Mouse (Mus musculus): ENCODE measurements around the gene Mbnl2. TPM values are rescaled to one million over a fixed set of nuclear protein-coding genes. Genes with fewer than 3 reads are reported as not detected.

Mbnl2 gene
- polyA plus RNA-seq, 1 experiment = 64.4 TPM

DNA sequence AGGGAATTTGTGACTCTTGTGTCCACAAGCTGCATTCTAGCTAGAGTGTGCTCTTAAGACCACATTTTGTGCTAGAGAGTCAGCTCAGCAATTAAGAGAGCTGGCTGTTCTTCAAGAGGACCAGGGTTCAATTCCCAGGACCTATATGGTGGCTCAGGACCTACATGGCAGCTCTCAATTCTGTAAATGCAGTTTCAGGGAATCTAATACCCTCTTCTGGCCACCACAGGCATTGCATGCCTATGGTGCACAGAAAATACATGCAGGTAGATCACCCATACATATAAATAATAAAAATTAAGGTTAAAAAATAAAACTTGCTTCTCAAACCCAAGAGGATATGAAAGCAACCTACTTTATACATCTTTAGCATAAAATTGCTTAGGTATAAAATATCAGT, 157.3 kb downstream of the Mbnl2 start:
- Histone ChIP-seq H3K36me3 (ENCODE audit: control insufficient read depth, insufficient read depth, low read length) (peaks cover 8% of the 10 kb centered on the region; the same call in 1 of the 2 replicates), H3K27me3 (ENCODE audit: control insufficient read depth, insufficient read depth, low read length) (no peaks in the 10 kb centered on the region), H3K4me1 (replicated peaks; ENCODE audit: control insufficient read depth, insufficient read depth, low read length) (no peaks in the 10 kb centered on the region), H3K4me3 (ENCODE audit: control insufficient read depth, insufficient read depth, low read length) (no peak overlapping the region), H3K27ac (ENCODE audit: control insufficient read depth, insufficient read depth, low read length) (no peak overlapping the region)
- DNase-seq = peak; percentile 18
- TF ChIP-seq POLR2A (IDR thresholded peaks at IDR 0.05; ENCODE audit: control insufficient read depth, extremely low read depth, insufficient read depth, low read length, poor library complexity) = no peak
- no peak for TF ChIP-seq CTCF (IDR thresholded peaks at IDR 0.05; ENCODE audit: borderline replicate concordance, control insufficient read depth, extremely low read depth, insufficient read depth, low read length, poor library complexity)

- Histone ChIP-seq H3K4me3 (ENCODE audit: control insufficient read depth, insufficient read depth, low read length) (no peak overlapping the region), H3K4me1 (replicated peaks; ENCODE audit: control insufficient read depth, insufficient read depth, low read length) (no peaks in the 10 kb centered on the region), H3K27me3 (ENCODE audit: control insufficient read depth, insufficient read depth, low read length) (no peaks in the 10 kb centered on the region), H3K27ac (ENCODE audit: control insufficient read depth, insufficient read depth, low read length) (no peak overlapping the region), H3K36me3 (ENCODE audit: control insufficient read depth, insufficient read depth, low read length) (peaks cover 8% of the 10 kb centered on the region; the same call in 1 of the 2 replicates)
- TF ChIP-seq CTCF (IDR thresholded peaks at IDR 0.05; ENCODE audit: borderline replicate concordance, control insufficient read depth, extremely low read depth, insufficient read depth, low read length, poor library complexity) = no peak
- no peak for DNase-seq
- 52% methylated on average over 8 of the region's 8 CpGs for WGBS
Measured at GRCm38 (mm10) chr14:120433931-120434398, 158.5 kb downstream of the Mbnl2 start.

DNA sequence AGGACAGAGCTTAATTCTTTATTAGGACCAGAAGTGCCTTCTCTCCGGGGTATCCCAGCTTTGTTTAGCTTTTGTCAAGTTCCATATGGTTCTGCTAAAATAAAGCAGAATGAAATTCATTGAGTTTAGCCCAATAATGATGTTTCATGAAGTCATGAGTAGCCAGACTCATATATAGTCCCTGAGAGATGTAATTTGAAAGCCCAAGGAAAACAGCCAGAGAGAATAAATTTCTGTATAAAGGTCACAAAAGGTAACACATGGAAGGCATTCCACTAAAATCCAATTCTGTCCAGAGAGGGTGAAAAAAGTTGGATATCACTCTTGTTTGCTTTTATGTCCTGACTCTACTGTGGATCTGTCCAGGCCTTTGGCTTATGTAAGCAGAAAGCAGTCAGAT, 159.4 kb downstream of the Mbnl2 start:
- WGBS = 95% methylated on average over 1 of the region's 1 CpGs
- Histone ChIP-seq H3K4me3 (ENCODE audit: control insufficient read depth, insufficient read depth, low read length) (no peak overlapping the region), H3K4me1 (replicated peaks; ENCODE audit: control insufficient read depth, insufficient read depth, low read length) (no peaks in the 10 kb centered on the region), H3K27ac (ENCODE audit: control insufficient read depth, insufficient read depth, low read length) (no peak overlapping the region), H3K36me3 (ENCODE audit: control insufficient read depth, insufficient read depth, low read length) (no peaks in the 10 kb centered on the region; the same call in 1 of the 2 replicates), H3K27me3 (ENCODE audit: control insufficient read depth, insufficient read depth, low read length) (no peaks in the 10 kb centered on the region)
- DNase-seq = no peak
- TF ChIP-seq CTCF (IDR thresholded peaks at IDR 0.05; ENCODE audit: borderline replicate concordance, control insufficient read depth, extremely low read depth, insufficient read depth, low read length, poor library complexity) = no peak
- no peak for TF ChIP-seq POLR2A (IDR thresholded peaks at IDR 0.05; ENCODE audit: control insufficient read depth, extremely low read depth, insufficient read depth, low read length, poor library complexity)

DNA sequence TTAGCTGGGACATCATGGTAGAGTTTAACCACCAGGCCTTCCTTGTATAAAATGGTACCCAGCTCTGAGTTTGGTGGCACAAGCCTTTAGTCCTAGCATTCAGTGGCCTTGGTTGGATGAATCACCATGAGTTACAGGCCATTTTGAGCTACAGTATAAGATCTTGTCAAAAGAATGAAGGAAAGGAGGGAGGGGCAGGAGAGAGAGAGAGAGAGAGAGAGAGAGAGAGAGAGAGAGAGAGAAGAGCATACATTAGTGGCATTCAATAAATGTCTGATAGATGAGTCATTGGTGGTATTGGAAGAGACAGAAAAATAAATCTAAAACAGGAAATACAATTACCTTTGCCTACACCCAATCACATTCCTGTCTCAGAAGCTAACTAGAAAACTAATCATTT, 165.2 kb downstream of the Mbnl2 start:
- no peaks in the 10 kb centered on the region for H3K27me3 ChIP-seq (ENCODE audit: control insufficient read depth, insufficient read depth, low read length)
- DNase-seq = no peak
- H3K4me1 ChIP-seq (replicated peaks; ENCODE audit: control insufficient read depth, insufficient read depth, low read length) = no peaks in the 10 kb centered on the region
- no peaks in the 10 kb centered on the region for H3K36me3 ChIP-seq (ENCODE audit: control insufficient read depth, insufficient read depth, low read length)
- H3K27ac ChIP-seq (ENCODE audit: control insufficient read depth, insufficient read depth, low read length) = no peak overlapping the region
- no peak for TF ChIP-seq CTCF (IDR thresholded peaks at IDR 0.05; ENCODE audit: borderline replicate concordance, control insufficient read depth, extremely low read depth, insufficient read depth, low read length, poor library complexity)
- no peak for TF ChIP-seq POLR2A (IDR thresholded peaks at IDR 0.05; ENCODE audit: control insufficient read depth, extremely low read depth, insufficient read depth, low read length, poor library complexity)
- no peak overlapping the region for H3K4me3 ChIP-seq (ENCODE audit: control insufficient read depth, insufficient read depth, low read length)

DNA sequence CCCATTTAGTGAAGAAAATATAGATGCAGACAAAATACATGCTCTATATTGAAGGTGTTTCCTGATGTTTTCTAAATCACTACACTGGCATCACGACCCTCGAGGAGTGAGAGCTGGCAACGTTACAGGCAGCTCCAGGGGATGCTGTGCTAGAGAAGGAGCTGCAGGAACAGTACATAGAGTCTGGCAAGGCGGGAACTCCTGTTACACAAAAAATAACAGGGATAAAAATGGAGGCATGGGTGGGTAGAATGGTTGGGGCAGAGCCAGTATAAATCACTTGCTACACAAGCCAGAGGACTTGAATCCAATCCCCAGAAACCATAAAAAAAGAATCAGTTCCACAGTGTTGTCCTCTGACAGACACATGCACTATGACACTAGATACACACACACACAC, 165.8 kb downstream of the Mbnl2 start:
- Histone ChIP-seq H3K4me3 (ENCODE audit: control insufficient read depth, insufficient read depth, low read length) (no peak overlapping the region), H3K27ac (ENCODE audit: control insufficient read depth, insufficient read depth, low read length) (no peak overlapping the region), H3K4me1 (replicated peaks; ENCODE audit: control insufficient read depth, insufficient read depth, low read length) (no peaks in the 10 kb centered on the region), H3K27me3 (ENCODE audit: control insufficient read depth, insufficient read depth, low read length) (no peaks in the 10 kb centered on the region), H3K36me3 (ENCODE audit: control insufficient read depth, insufficient read depth, low read length) (no peaks in the 10 kb centered on the region)
- WGBS = 96% methylated on average over 4 of the region's 4 CpGs
- DNase-seq = no peak
- no peak for TF ChIP-seq CTCF (IDR thresholded peaks at IDR 0.05; ENCODE audit: borderline replicate concordance, control insufficient read depth, extremely low read depth, insufficient read depth, low read length, poor library complexity)
- no peak for TF ChIP-seq POLR2A (IDR thresholded peaks at IDR 0.05; ENCODE audit: control insufficient read depth, extremely low read depth, insufficient read depth, low read length, poor library complexity)

- 95% methylated on average over 13 of the region's 13 CpGs for WGBS
- H3K27me3 ChIP-seq (ENCODE audit: control insufficient read depth, insufficient read depth, low read length) = no peaks in the 10 kb centered on the region
- no peaks in the 10 kb centered on the region for H3K36me3 ChIP-seq (ENCODE audit: control insufficient read depth, insufficient read depth, low read length)
- no peak overlapping the region for H3K4me3 ChIP-seq (ENCODE audit: control insufficient read depth, insufficient read depth, low read length)
- no peak for DNase-seq
- no peak for TF ChIP-seq CTCF (IDR thresholded peaks at IDR 0.05; ENCODE audit: borderline replicate concordance, control insufficient read depth, extremely low read depth, insufficient read depth, low read length, poor library complexity)
- TF ChIP-seq POLR2A (IDR thresholded peaks at IDR 0.05; ENCODE audit: control insufficient read depth, extremely low read depth, insufficient read depth, low read length, poor library complexity) = no peak
- no peaks in the 10 kb centered on the region for H3K4me1 ChIP-seq (replicated peaks; ENCODE audit: control insufficient read depth, insufficient read depth, low read length)
- H3K27ac ChIP-seq (ENCODE audit: control insufficient read depth, insufficient read depth, low read length) = no peak overlapping the region
Measured at GRCm38 (mm10) chr14:120441836-120442235, 166.4 kb downstream of the Mbnl2 start.

DNA sequence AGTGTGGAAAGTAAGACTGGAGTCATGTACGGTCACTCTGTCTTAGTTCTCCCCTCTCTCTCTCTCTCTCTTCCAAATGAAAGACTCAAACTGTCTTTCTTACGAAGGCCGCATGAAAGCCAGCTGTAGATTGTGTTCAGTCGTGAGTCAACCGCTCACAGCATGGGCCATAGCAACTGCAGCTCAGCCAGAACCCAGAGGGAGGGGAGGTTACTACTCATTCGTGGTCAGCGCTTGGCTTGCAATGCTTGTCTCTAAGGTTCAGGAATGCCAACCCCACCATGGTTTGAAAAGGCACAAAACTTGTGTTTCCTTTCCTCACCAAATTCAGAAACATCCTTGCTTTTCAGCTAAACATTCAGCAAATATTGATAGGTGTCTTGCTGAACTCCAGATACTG, 178.8 kb downstream of the Mbnl2 start:
- H3K27me3 ChIP-seq (ENCODE audit: control insufficient read depth, insufficient read depth, low read length) = no peaks in the 10 kb centered on the region
- WGBS = 93% methylated on average over 7 of the region's 7 CpGs
- no peak overlapping the region for H3K4me3 ChIP-seq (ENCODE audit: control insufficient read depth, insufficient read depth, low read length)
- H3K36me3 ChIP-seq (ENCODE audit: control insufficient read depth, insufficient read depth, low read length) = no peaks in the 10 kb centered on the region
- H3K4me1 ChIP-seq (replicated peaks; ENCODE audit: control insufficient read depth, insufficient read depth, low read length) = no peaks in the 10 kb centered on the region
- H3K27ac ChIP-seq (ENCODE audit: control insufficient read depth, insufficient read depth, low read length) = no peak overlapping the region
- TF ChIP-seq CTCF (IDR thresholded peaks at IDR 0.05; ENCODE audit: borderline replicate concordance, control insufficient read depth, extremely low read depth, insufficient read depth, low read length, poor library complexity) (no peak), POLR2A (IDR thresholded peaks at IDR 0.05; ENCODE audit: control insufficient read depth, extremely low read depth, insufficient read depth, low read length, poor library complexity) (no peak)
- DNase-seq = no peak

All from thymus, adult 2 months (tissue).